Mouse (Mus musculus): ENCODE measurements around the gene Clasp1.

The Clasp1 gene

DNA sequence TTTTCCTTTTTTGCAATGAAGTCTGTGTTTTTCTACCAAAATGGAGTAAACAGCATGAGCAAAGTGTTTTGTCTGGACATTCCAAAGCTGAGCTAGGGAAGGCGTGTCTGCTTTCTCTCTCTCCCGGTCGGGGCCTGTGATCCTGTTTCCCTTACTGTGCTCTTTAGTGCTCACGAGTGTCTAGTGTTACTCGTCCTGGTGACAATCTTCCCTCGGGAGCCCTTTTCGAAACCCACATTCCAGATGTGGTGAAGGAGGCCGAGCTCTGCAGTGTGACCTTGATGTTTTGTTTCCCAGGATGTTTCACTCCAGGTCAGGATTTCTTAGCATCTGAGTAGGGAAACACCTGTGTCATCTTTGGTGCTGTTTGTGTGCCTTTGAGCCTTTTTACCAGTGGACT lies 13.7 kb downstream of the Clasp1 start:
- intact Hi-C loops (cut with DNase I), result no loop called here

DNA sequence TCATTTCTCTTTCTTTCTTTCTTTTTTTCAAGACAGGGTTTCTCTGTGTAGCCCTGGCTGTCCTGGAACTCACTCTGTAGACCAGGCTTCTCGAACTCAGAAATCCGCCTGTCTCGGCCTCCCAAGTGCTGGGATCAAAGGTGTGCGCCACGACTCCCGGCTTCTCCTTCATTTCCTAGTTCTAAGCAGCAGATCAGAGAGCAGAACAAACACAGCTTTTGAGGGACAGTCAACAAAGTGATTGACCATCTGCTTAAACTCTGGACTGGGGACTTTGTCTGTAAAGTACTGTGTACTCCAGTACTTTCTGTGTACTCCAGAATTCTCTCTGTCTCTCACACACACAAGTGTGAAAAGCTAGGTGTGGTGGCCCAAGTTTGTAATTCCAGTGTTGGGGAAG lies 14.1 kb downstream of the Clasp1 start:
- intact Hi-C loops (cut with DNase I), result no loop called here

DNA sequence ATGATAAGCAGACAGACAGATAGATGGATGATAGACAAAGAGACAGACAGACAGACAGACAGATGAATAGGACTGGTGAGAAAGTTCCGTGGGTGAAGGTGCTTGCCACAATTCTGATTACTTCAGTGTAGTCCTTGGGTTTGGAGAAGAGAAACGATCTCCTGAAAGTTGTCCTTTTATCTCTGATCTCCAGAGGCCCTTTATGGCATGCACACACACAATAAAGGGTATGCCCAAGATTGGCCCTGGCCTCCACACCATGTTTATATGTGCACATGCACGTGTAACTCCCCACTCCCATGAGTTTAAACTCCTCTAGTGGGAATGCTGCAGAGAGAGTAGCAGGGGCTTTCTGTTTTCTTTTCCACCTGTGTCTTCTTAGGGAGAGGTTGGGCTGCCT lies 14.6 kb downstream of the Clasp1 start:
- intact Hi-C loops (cut with DNase I), result no loop called here

DNA sequence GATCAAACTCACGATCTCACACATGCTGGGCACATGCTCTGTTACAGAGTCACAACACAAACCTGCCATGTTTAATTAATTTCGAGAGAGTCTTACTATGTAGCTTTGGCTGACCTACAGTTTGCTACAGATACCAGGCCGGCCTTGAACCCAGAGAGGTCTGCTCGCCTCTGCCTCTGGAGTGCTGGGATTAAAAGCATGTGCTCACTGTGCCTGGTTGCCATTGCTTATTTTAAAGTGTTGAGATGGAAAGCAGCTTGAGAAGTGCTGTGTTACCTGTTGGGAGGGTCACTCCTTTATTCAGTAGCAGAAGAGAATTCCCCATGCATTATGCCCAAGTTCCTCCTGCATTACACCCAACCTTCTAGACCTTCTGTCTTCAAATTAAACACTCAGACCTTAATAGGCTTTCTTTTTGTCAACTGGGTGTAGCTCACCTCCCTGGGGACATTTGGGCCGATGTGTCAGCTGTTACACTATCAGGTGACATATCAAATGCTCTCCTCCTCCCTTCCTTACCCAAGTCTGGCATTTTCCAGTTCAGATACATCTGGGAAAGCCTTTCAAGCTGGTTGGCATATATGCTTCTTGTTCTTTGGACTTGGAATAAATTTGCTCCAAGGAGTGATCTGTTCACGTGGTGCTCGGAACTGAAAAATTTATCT lies 18.9 kb downstream of the Clasp1 start:
- intact Hi-C loops (cut with DNase I), result no loop called here

DNA sequence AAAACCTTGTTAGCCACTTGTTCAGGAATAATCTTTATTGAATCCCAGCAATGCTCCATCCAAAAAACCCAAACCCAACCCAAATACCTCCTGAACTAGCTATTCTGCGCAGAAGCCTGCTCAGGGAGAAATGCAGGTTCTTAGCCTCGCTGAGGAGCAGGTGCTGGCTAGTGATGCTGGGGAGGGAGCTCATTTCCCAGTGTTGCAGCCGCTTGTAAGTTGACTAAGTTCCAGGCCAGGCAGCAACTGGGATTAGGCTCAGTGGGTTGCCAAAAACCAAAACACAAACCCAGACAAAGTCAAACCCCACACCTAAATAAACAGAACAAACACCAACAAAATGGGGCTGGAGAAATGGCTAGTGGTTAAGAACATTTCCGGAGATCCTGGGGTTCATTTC lies 20.4 kb downstream of the Clasp1 start:
- intact Hi-C loops (cut with DNase I), result no loop called here

DNA sequence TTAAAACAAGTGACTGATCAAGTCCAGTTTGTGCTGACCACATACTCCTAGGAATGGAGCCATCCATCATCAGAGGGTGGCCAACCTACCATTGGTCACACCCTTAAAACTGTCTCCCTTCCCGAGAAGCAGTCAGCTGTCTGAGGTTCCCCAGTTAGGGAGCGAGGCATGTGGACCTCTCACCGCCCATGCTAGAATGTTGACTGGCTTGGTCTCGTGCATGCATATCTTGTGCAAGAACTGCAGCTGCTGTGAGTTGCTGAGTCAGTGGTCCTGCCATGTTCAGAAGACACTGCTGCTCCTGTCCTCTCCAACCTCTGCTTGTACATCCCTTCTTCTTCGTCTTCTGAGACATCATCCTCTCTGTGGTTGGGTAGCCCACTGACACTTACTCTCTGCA lies 22.0 kb downstream of the Clasp1 start:
- intact Hi-C loops (cut with DNase I), result no loop called here

DNA sequence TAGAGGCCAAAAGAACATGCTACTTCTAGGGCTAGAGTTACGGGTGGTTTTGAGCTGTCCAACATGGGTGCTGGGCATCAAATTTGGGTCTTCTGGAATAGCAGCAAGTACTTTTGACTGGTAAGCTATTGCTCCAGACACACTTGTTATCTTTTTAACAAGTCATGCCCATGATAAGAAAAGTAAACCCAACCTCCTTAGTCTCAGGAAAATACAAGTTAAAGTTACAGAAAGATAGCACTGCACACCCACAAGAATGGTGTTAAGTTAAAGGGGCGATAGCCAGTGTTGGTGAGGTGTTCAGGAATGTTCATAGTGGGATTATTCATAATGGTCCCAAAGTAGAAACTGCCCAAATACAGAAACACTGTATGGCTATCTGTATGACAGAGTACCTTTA lies 24.3 kb downstream of the Clasp1 start:
- intact Hi-C loops (cut with DNase I), result no loop called here

DNA sequence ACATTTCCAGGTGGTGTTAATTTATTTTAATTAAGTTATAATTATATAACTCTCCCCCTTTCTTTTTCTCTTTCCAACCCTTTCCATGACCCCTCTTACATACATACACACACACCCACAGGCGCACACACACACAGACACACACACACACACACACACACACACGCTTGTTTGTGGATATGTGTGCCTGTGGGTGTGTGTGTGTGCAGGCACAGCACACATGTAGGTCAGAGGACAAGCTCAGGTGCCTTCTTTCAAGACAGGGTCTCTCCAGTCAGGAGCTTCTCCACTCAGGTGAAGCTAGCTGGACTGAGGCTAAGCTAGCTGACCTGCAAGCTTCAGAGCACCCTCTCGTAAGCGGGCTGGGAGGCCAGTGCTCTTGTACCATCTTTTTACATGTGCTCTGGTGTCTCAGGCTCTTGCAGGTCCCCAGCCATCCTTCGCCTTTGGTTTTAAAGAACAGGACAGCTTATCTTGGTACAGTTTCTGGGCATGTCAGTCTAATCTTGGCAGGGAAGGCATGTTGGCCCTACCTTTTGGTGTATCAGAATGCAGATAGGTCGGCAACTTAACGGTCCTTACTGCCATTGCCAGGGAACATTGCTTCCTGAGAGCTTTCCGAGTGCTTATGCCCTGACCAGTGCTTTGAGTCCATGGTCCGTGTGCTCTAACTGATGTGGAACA lies 28.3 kb downstream of the Clasp1 start:
- intact Hi-C loops (cut with DNase I), result no loop called here

DNA sequence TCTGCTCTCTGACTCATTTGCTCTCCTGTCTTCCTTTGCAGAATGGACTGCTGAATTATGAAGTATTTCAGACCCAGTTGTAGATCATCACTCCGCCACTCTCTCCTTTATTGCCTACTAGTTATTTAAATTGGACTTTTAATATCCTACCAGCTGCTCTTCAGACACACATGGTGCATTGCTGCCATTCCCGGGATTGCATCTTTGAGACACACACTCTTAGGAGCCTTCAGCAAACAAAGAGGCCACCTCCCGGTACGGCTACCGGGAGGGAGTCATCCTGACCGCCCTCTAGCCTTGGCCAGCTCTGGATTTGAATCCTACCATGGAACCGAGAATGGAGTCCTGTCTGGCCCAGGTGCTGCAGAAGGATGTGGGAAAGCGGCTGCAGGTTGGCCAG lies 30.5 kb downstream of the Clasp1 start:
- intact Hi-C loops (cut with DNase I), result no loop called here

DNA sequence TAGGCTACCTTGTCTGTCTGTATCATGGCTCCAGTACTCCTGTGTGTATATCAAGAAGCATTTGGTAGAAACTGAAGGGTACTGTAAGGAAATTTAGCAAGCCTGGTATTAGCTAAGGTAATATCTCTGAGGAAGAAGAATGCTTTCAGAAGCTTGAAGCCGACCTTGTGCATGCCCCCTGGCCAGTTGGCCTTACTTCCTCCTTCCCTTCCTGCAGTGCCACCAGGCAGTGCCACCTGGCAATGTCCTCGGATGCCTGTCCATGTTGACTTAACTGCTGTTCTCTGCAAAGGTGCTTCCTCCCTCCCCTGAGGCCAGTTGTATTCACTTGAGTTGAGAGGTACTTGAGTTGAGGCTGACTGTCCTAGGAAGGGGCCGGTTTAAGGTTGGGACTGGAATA lies 32.3 kb downstream of the Clasp1 start:
- intact Hi-C loops (cut with DNase I), result no loop called here

DNA sequence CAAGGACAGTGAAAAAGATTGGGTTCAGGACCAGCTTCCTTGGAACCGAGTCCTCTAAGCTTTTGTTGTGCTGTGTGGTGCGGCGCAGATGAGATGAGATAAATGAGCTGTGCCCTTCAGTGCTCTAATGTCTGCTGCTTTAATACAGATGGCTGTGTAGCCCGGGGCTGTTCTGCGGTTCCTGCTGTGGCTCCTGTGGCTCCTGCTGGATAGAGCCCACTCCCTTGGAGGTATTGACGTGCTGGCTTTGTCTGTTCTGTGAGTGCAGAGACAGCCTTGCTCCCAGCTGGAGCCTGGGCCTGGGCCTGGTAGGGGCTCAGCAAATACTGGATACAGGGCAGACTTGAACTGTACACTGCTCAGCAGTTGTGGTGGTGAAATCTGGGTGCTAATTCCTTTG lies 34.0 kb downstream of the Clasp1 start:
- intact Hi-C loops (cut with DNase I), result no loop called here

DNA sequence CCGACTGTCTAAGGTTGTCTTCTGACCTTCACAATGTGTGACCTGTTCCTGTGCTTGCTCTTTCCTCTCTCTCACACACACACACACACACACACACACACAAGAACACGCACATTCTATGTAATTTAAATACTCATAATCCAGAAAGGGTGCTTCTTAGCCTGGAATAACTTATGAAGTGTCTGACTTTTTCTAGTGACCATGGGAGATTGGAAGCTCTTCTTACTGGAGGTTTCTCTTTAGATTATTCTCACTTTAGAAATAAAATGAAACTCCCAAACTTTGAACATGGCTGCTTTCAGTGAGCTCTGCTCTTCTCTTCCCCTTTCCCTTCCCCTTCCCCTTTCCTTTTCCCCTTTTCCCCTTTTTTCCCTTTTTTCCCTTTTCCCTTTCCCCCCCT lies 37.1 kb downstream of the Clasp1 start:
- intact Hi-C loops (cut with DNase I), result no loop called here

DNA sequence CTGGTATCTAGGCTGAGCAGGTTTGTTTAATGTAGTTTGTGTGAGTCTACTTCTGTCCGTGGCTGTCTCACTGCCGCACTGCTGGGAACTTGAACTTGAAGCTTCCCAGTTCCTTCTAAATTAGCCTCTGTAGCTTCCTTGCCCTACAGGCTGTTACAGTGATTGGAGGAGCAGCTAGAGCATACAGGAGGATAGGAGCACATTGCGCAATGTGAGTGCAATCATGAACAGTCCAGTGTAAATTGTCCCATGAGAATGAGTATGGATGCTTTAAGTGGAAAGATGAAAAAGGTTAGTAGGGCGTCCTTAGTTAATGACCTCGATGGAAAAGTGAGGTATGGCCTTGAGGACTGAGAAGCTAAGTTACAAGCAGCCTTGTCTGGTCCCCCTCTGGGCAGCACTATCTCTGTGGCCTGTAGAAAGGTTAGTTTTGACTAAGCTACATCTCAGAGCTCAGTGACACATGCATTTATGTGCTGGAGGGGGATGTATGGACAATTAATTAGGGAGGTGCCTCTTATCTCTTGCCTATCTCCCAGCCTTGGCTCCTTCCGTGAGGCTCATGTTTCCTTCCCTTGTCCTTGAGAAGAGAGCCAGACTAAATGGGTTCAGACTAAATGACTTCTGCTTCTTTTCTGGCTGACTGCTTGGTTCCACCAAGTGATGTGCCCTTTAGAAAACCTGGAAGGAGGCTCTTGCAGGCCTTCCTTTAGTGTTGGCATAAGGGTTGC lies 39.7 kb downstream of the Clasp1 start:
- intact Hi-C loops (cut with DNase I), result no loop called here

DNA sequence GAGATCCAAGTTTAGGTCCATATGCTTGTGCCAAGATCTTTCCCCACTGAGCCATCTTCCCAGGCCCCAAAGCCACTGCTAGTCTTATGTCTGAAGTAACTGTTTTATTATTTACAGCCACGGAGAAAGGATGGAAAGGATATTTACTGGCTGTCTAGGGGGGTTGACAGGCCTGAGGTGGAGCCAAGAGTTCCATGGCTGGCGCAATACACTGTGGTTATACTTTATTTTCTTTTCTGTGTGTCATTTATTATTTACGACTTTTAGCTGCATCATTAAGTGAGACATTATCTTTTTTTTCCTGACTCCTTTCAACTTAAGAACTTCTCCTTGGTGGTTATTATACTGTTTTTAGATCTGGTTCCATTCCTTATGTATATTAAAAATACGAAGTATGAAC lies 42.7 kb downstream of the Clasp1 start:
- intact Hi-C loops (cut with DNase I), result no loop called here

DNA sequence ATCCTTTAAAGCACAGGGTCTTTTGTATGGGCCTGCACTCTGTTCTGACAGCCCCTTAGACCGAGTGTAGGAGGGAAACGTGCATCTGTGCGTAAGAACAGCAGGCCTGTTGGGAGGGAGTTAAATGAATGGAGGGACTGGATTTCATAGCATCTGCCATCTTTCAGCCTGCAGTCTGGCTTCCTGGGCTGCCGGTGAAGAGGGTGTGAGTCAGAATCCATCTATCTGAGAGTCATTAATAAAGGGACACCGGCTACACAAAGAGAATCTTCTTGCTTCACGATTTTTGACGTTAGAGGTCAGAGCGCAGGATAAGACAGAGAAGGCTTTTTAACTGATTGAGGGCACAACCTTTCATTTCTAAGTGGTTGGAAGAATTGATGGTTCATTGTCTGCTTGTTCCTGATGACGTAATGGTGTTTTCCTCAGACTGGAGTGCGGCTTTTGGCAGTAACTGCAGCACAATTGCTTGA lies 46.2 kb downstream of the Clasp1 start:
- intact Hi-C loops (cut with DNase I), result no loop called here

DNA sequence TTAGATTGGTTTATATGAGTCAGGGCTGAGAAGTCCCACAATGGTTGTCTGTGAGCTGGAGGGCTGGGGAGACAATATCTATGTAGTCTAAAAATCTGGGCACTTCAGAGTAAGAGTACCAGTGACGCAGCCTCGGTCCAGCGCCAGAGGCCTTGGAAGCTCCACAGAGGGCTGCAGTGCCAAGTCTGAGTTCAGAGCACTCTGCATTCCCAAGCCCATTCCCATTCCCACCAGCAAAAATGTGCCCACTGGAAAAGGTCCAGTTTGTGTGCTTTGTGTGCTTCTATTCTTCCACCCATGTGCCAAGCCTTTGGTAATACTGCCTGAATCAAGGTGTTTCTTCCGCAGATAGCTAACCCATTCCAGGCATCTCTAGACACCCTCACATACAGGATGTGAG lies 49.0 kb downstream of the Clasp1 start:
- intact Hi-C loops (cut with DNase I), result no loop called here

DNA sequence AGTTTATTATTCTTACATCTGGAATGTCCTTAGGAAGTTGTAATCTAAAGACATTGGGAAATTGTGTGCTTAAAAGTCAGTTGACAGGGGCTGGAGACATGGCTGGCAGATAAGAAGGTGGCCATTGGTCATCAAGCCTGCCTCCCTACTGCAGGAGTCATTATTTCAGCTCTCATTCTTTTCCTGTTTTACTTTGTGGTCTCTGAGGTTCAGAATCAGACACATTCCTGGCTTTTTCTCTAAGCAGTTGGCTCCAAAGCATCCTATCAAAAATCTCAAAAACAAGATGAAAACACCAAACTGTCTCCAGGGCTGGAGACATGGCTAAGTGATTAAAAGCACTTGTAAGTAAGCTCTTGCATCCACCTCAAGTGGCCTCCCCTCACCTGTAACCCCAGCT lies 49.5 kb downstream of the Clasp1 start:
- intact Hi-C loops (cut with DNase I), result no loop called here

DNA sequence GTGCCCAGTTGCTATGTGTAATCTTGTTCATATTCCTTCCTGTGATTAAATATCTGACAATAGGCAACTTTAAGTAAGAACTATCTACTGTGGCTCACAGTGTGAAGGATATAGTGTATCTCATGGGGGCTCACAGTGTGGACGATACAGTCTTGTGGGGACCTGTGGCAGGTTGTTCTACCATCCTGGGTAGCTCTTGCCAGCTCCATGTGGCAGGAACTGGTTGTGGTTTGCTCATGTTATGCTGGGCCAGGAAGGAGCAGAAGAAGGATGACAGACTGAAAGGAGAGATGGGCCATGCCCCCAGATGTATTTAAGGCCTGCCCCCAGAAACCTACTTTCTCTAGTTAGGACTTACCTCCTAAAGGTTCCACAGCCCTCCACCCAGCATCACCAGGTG lies 51.7 kb downstream of the Clasp1 start:
- intact Hi-C loops (cut with DNase I), result no loop called here

DNA sequence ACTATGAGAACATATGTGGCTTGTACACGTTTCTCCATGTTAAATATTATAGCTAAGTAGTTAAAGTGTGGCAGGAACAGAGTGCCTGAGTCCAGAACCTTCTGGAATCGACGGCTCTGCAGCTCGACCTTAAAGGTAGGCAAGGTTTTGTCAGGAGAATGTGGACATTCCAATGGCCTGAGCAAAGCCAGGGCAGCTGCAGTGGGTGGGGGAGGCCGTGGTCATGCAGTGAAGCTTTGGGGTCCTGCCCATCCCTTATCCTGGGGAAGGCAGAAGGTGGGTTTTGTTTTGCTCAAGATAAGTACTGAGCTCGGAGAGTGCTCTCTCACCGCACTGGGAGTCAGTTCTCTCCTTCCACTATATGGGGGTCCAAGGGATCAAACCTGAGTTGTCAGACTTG lies 55.6 kb downstream of the Clasp1 start:
- intact Hi-C loops (cut with DNase I), result no loop called here

DNA sequence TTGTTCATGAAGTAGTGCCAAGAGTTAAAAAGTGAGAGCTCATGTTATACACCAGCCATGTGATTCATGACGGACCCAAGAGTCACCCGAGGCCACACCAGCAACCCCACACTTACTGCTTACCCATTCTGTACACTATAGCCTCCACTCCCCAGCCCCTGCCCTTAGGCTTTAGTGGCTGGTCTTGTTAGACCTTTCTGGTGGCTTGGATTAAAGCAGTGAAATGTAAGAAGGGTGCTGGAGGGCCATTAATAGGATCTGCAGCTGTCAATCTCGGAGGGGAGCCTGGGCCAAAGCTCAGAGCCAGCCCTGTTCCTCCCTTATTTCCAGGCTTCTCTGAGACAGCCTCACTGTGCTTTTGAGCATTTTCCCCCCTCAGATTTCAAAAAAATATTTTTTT lies 56.1 kb downstream of the Clasp1 start:
- intact Hi-C loops (cut with DNase I), result no loop called here

DNA sequence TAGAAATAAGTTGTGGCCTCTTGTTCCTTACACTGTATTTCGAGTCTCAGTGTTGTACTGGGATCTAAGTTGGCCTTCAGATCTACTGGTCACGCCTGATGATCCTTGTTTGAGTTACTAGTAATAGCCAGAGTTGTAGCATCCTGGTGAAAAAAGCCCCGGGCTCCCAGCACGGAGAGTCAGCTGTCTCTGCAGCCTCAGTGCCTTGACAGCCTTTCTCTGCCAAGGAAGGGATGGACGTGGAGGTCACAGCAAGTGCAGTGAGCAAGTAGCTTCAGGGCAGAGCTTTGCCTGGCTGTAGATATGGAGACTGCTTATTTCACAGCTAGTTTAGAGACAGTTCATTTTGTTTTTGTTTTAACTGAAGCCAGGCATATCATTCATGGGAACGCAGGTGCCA lies 56.6 kb downstream of the Clasp1 start:
- intact Hi-C loops (cut with DNase I), result no loop called here

DNA sequence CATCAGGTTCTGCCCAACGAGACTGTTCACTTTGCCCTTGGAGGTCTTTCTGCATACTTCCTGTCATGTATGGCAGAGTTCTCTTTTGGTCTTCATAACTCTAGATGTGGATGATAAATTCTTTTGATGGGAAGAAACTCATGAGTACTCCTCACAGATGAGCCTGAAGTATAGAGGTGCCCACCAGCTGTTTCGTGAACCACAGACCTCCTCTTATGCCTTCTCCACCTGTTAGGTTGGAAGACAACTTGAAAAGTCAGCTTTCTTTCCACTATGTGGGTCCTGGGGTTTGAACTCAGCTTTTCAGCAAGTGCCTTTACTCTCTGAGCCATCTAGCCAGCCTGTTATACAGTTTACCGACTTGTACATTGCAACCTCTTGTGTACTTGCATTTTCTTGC lies 57.1 kb downstream of the Clasp1 start:
- intact Hi-C loops (cut with DNase I), result no loop called here

DNA sequence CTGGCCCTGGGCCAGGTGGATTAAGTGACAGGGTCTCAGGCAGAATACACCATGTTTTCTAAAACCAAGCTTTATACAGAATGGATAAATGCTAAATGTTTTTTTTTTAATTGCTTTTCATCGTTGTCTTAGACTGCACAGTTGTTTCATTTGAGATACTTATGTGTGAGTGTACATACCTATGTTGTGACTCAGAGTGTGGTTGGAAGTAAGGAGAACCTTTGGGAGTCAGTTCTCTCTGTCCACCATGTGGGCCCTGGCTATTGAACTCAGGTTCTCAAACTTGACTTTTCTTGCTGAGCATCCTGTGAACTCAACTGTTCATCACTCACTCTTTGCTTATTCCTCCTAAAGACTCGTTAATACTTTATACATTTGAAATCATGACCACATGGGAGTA lies 58.3 kb downstream of the Clasp1 start:
- intact Hi-C loops (cut with DNase I), result no loop called here

Data from adrenal gland (tissue).